In genomic region chr9:102352186-102353055, GRCm38 (mm10) we compare ENCODE assay signal across 9 mouse cellular contexts. TPM values are rescaled to one million over a fixed set of nuclear protein-coding genes. Genes with fewer than 3 reads are reported as not detected.
A peak's percentile ranks its signal among the peaks of the same experiment; 100 is the strongest.
DNase-seq lines count a peak whose midpoint lies in the region; ATAC-seq and TF ChIP-seq lines count a peak whose summit lies in the region.
"Had no signal": no experiment of that assay in that cellular context is flagged by ENCODE, and none has a peak within 500 bp of the region (broad histone marks: within the 10 kb centered on the region; RNA-seq: fewer than 3 reads in every experiment).

No protein-coding gene starts in this region.

- no peaks in the 10 kb centered on the region for H3K36me3 ChIP-seq in intestine, embryonic 16.5 days (ENCODE audit: control insufficient read depth, insufficient read depth, low read length)

- H3K4me2 ChIP-seq in intestine, embryonic 16.5 days (ENCODE audit: low read depth, low read length): peak overlapping the region; percentile 92

- no peaks in the 10 kb centered on the region for H3K9me3 ChIP-seq in intestine, embryonic 16.5 days (ENCODE audit: control insufficient read depth, low read length)

- H3K9ac ChIP-seq in intestine, embryonic 16.5 days (ENCODE audit: low read depth, low read length): 0 out of 2 replicates have a peak overlapping the region, but pooled peaks have one; percentile 14

- 8% methylated on average over 30 of the region's 30 CpGs for WGBS in cerebellum, adult 2 months
- WGBS in intestine, embryonic 16.5 days: 5% methylated on average over 30 of the region's 30 CpGs

- DNase-seq in cerebellum, adult 2 months: peak; percentile 45 to 72
- peak; percentile 49 for DNase-seq in testis, postnatal 10 days (ENCODE audit: low spot score)
- no peak for DNase-seq in testis, postnatal 14 days (ENCODE audit: low spot score)
- DNase-seq in retina, embryonic 14.5 days (ENCODE audit: low spot score): peak; percentile 50
- DNase-seq in yolk sac, embryonic 10.5 days (ENCODE audit: low spot score): no peak
- DNase-seq in frontal cortex, postnatal 25 days (ENCODE audit: low spot score in 2 of 2): no peak

- TF ChIP-seq POLR2A in cerebellum, adult 2 months (IDR thresholded peaks at IDR 0.05; ENCODE audit: borderline replicate concordance, insufficient read depth, low read length): no peak

- H3K4me3 ChIP-seq in cerebellum, adult 2 months (replicated peaks; ENCODE audit: insufficient read depth, low read depth, low read length): peak overlapping the region; percentile 62
- peak overlapping the region; percentile 56 for H3K4me3 ChIP-seq in intestine, embryonic 16.5 days (ENCODE audit: low read length)

- peak overlapping the region; percentile 35; the same call in 1 of the 2 replicates for H3K27ac ChIP-seq in cerebellum, adult 2 months (ENCODE audit: insufficient read depth, low read length)
- H3K27ac ChIP-seq in intestine, embryonic 16.5 days (ENCODE audit: low read length): no peak overlapping the region
- H3K27ac ChIP-seq: macrophage had no signal

- peaks cover 13% of the 10 kb centered on the region; the same call in 1 of the 2 replicates for H3K4me1 ChIP-seq in cerebellum, adult 2 months (ENCODE audit: control insufficient read depth, insufficient read depth, low read length)
- peaks cover 7% of the 10 kb centered on the region; the same call in 1 of the 2 replicates for H3K4me1 ChIP-seq in intestine, embryonic 16.5 days (ENCODE audit: control insufficient read depth, insufficient read depth, low read length)

- no peak for TF ChIP-seq CTCF in cerebellum, adult 2 months (IDR thresholded peaks at IDR 0.05; ENCODE audit: borderline replicate concordance, insufficient read depth, low read depth, low read length)

- no peaks in the 10 kb centered on the region for H3K27me3 ChIP-seq in cerebellum, adult 2 months (ENCODE audit: control insufficient read depth, insufficient read depth, low read length)
- H3K27me3 ChIP-seq in intestine, embryonic 16.5 days (replicated peaks; ENCODE audit: control insufficient read depth, insufficient read depth, low read length): peaks cover 78% of the 10 kb centered on the region

- no peak for ATAC-seq in cerebellum, adult (ENCODE audit: insufficient number of reproducible peaks, low FRiP score, low TSS enrichment)
- no peak for ATAC-seq in intestine, embryonic 16.5 days

RNA-seq across cellular contexts. Expression of gene Ephb1, which starts 2.1 kb away (rescaled TPM):
- 37.5 and 48.1 TPM in 2 replicates for polyA plus RNA-seq in cerebellum, adult 2 months (2012; rRNA removed)
- 5.0 and 5.1 TPM in 2 replicates for polyA plus RNA-seq in intestine, embryonic 16.5 days (2015; fragmentation: Nextera tagmentation; extraction: Ambion mirVana)
- polyA plus RNA-seq: macrophage had no signal

Comparison
In these comparisons a context has a peak if more than half of its experiments do, and no peak if none do; other contexts are left out.
1. DNase-seq: peak in cerebellum, adult 2 months (2 of 2), testis, postnatal 10 days (single experiment) and retina, embryonic 14.5 days (single experiment); none in testis, postnatal 14 days (single experiment), yolk sac, embryonic 10.5 days (single experiment) and frontal cortex, postnatal 25 days (0 of 2).